In genomic region chr4:148770582-148771408, GRCm38 (mm10) we compare ENCODE assay signal across 10 mouse cellular contexts. TPM values are rescaled to one million over a fixed set of nuclear protein-coding genes. Genes with fewer than 3 reads are reported as not detected.
DNase-seq lines count a peak whose midpoint lies in the region; ATAC-seq and TF ChIP-seq lines count a peak whose summit lies in the region.
"Had no signal": no experiment of that assay in that cellular context is flagged by ENCODE, and none has a peak within 500 bp of the region (broad histone marks: within the 10 kb centered on the region; RNA-seq: fewer than 3 reads in every experiment).

No protein-coding gene starts in this region.

- no peaks in the 10 kb centered on the region for H3K4me1 ChIP-seq in kidney, adult 2 months (ENCODE audit: control insufficient read depth, insufficient read depth, low read length)
- H3K4me1 ChIP-seq in forebrain, embryonic 10.5 days = peaks cover 63% of the 10 kb centered on the region
- peaks cover 16% of the 10 kb centered on the region for H3K4me1 ChIP-seq in limb, embryonic 11.5 days (ENCODE audit: control insufficient read depth, insufficient read depth, low read length)

- peak overlapping the region; percentile 31; the same call in 1 of the 2 replicates for H3K4me2 ChIP-seq in limb, embryonic 11.5 days (ENCODE audit: low read depth, severe bottlenecking)

- H3K36me3 ChIP-seq in kidney, adult 2 months (ENCODE audit: control insufficient read depth, insufficient read depth, low read length) = no peaks in the 10 kb centered on the region
- H3K36me3 ChIP-seq in forebrain, embryonic 10.5 days (replicated peaks) = no peaks in the 10 kb centered on the region
- no peaks in the 10 kb centered on the region for H3K36me3 ChIP-seq in limb, embryonic 11.5 days (ENCODE audit: control insufficient read depth, insufficient read depth, low read length)

- H3K9ac ChIP-seq in limb, embryonic 11.5 days (ENCODE audit: low read length) = no peak overlapping the region

- TF ChIP-seq POLR2A in kidney, adult 2 months (IDR thresholded peaks at IDR 0.05; ENCODE audit: low read depth, low read length) = no peak

- WGBS in kidney, adult 2 months = 32% methylated on average over 21 of the region's 21 CpGs
- WGBS in forebrain, embryonic 10.5 days = 2% methylated on average over 21 of the region's 21 CpGs
- under 1% methylated on average over 21 of the region's 21 CpGs for WGBS in limb, embryonic 11.5 days

- no peak for TF ChIP-seq CTCF in kidney, adult 2 months (conservative IDR thresholded peaks at IDR 0.05; ENCODE audit: insufficient read depth, insufficient read length, low read depth, low read length)

- H3K4me3 ChIP-seq in kidney, adult 2 months (ENCODE audit: insufficient read depth, low read depth, low read length) = no peak overlapping the region
- H3K4me3 ChIP-seq in forebrain, embryonic 10.5 days = peak overlapping the region; percentile 36
- no peak overlapping the region for H3K4me3 ChIP-seq in limb, embryonic 11.5 days (ENCODE audit: low read depth, low read length)

- peak; percentile 45; the same call in 1 of the 2 replicates for ATAC-seq in limb, embryonic 11.5 days (ENCODE audit: insufficient number of reproducible peaks, low FRiP score, low TSS enrichment, low read depth)

- 0 out of 2 replicates have a peak, but pooled peaks cover 1% of the 10 kb centered on the region for H3K27me3 ChIP-seq in kidney, adult 2 months (replicated peaks; ENCODE audit: control insufficient read depth, insufficient read depth, low read length)
- peaks cover 79% of the 10 kb centered on the region for H3K27me3 ChIP-seq in forebrain, embryonic 10.5 days (ENCODE audit: poor library complexity, severe bottlenecking)
- H3K27me3 ChIP-seq in limb, embryonic 11.5 days (ENCODE audit: control insufficient read depth, insufficient read depth, low read length) = peaks cover 24% of the 10 kb centered on the region

- 0 out of 2 replicates have a peak, but pooled peaks cover 3% of the 10 kb centered on the region for H3K9me3 ChIP-seq in forebrain, embryonic 10.5 days
- H3K9me3 ChIP-seq in limb, embryonic 11.5 days (ENCODE audit: control insufficient read depth, low read length) = no peaks in the 10 kb centered on the region

- no peak overlapping the region for H3K27ac ChIP-seq in kidney, adult 2 months (ENCODE audit: insufficient read depth, low read depth, low read length)
- H3K27ac ChIP-seq in forebrain, embryonic 10.5 days = peak overlapping the region; percentile 72
- no peak overlapping the region for H3K27ac ChIP-seq in limb, embryonic 11.5 days (replicated peaks; ENCODE audit: low read depth, low read length)

- DNase-seq in kidney, postnatal 4 days = peak; percentile 37 to 59
- no peak for DNase-seq in kidney, adult 2 months
- DNase-seq in forebrain, embryonic 10.5 days (ENCODE audit: extremely low spot score, low spot score) = peak; percentile 62
- DNase-seq in limb, embryonic 11.5 days (ENCODE audit: low spot score) = peak; percentile 74
- peak; percentile 87 for DNase-seq in retina, postnatal 1 day
- DNase-seq in frontal cortex, postnatal 14 days (ENCODE audit: low spot score in 2 of 2) = no peak
- DNase-seq in layer of hippocampus, adult 8-10 months (ENCODE audit: low spot score in 2 of 2) = no peak
- DNase-seq in lung, postnatal 10 days = no peak
- DNase-seq: gastrocnemius, postnatal 14 days; liver had no signal

RNA-seq across cellular contexts. Expression of gene Casz1, which starts 33.4 kb away (rescaled TPM):
- 13.5 and 14.7 TPM in 2 replicates for polyA plus RNA-seq in kidney, adult 2 months (2012; rRNA removed)
- polyA plus RNA-seq in forebrain, embryonic 10.5 days (2016; fragmentation: Nextera tagmentation; extraction: Ambion mirVana) = 4.4 and 4.7 TPM in 2 replicates
- 1.5 and 1.6 TPM in 2 replicates for polyA plus RNA-seq in limb, embryonic 11.5 days (2014; fragmentation: Nextera tagmentation; extraction: Ambion mirVana)
- total RNA-seq in layer of hippocampus, adult 8-10 months (2022) = under 1 TPM; 0.61 to 0.80 (median 0.63) TPM

Comparison
In these comparisons a context has a peak if more than half of its experiments do, and no peak if none do; other contexts are left out.
1. DNase-seq: peak in kidney, postnatal 4 days (2 of 2), forebrain, embryonic 10.5 days (single experiment), limb, embryonic 11.5 days (single experiment) and retina, postnatal 1 day (single experiment); none in kidney, adult 2 months (single experiment), frontal cortex, postnatal 14 days (0 of 2), layer of hippocampus, adult 8-10 months (0 of 2) and lung, postnatal 10 days (single experiment).